In the genomic region with DNA sequence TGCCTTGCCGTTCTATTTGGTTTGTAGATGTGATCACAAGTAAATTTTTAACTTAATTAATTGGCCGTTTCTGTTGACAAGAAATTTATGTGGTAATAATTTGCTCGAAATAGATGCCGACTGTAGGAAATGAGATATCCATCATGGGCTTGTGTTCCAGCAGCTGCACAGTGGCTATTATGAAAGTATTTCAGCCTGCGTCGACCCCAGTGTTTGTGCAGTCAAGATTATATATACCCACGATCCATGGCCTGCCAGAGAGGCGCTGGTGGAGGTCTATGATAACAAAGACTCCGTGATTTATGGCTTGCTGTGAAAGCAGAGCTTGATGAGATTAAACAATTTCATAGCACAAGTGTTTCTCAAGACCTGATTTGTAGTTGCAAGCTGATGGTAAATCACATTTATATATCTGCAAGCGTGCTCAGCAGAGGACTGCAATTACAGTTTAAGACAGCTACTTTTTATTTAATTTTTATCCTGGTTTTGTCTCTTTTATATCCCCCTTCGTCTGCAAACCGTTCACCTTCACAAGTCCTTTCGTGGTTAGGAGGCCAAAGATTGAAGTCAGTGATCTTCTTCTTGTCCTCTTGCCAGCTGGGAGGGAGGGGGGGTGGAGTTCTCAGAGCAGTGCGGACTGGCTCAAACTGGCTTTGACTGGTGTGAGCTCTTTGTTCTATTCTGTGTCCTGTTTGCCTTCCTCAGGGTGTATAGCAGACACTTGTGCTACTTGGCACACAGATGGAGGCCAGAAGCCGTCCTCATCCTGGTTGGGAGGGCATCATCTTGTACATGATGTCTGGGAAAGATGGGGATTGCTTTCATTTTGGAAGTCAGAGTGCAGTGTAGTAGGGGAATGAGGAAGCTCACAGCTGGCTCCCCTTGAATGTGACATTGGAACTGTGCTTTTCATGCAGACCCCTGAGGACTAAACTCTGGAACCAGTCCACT, we compare ENCODE assay signal across 8 mouse cellular contexts.
DNase-seq lines count a peak whose midpoint lies in the region; ATAC-seq lines count a peak whose summit lies in the region.

No protein-coding gene starts in this region.

- no peak overlapping the region for H3K4me3 ChIP-seq in hindbrain, embryonic 11.5 days (ENCODE audit: low read depth, low read length)
- H3K4me3 ChIP-seq in limb, embryonic 12.5 days (replicated peaks): no peak overlapping the region

- WGBS in hindbrain, embryonic 11.5 days: 49% methylated on average over 15 of the region's 15 CpGs
- WGBS in limb, embryonic 12.5 days: 24% methylated on average over 15 of the region's 15 CpGs

- no peak overlapping the region for H3K9ac ChIP-seq in hindbrain, embryonic 11.5 days (ENCODE audit: low read depth, low read length)
- H3K9ac ChIP-seq in limb, embryonic 12.5 days (replicated peaks): 0 out of 2 replicates have a peak overlapping the region, but pooled peaks have one; percentile 14

- peak; percentile 80 for ATAC-seq in hindbrain, embryonic 11.5 days (ENCODE audit: low FRiP score)
- no peak for ATAC-seq in limb, embryonic 12.5 days (ENCODE audit: insufficient number of reproducible peaks, insufficient read depth, low FRiP score, low TSS enrichment, low read depth)

- no peaks in the 10 kb centered on the region for H3K9me3 ChIP-seq in hindbrain, embryonic 11.5 days (ENCODE audit: control insufficient read depth, low read length)
- H3K9me3 ChIP-seq in limb, embryonic 12.5 days: no peaks in the 10 kb centered on the region

- no peaks in the 10 kb centered on the region for H3K36me3 ChIP-seq in hindbrain, embryonic 11.5 days (ENCODE audit: control insufficient read depth, insufficient read depth, low read length)
- H3K36me3 ChIP-seq in limb, embryonic 12.5 days: no peaks in the 10 kb centered on the region

- no peak overlapping the region for H3K4me2 ChIP-seq in hindbrain, embryonic 11.5 days (replicated peaks; ENCODE audit: low read depth, low read length)
- H3K4me2 ChIP-seq in limb, embryonic 12.5 days: peak overlapping the region; percentile 10; the same call in 1 of the 2 replicates

- H3K4me1 ChIP-seq in hindbrain, embryonic 11.5 days (replicated peaks; ENCODE audit: control insufficient read depth, insufficient read depth, low read length): no peaks in the 10 kb centered on the region; the same call in 1 of the 2 replicates
- H3K4me1 ChIP-seq in limb, embryonic 12.5 days (replicated peaks): peaks cover 24% of the 10 kb centered on the region

- H3K27ac ChIP-seq in hindbrain, embryonic 11.5 days (ENCODE audit: low read depth, low read length): peak overlapping the region; percentile 70
- H3K27ac ChIP-seq in limb, embryonic 12.5 days: peak overlapping the region; percentile 50; the same call in 1 of the 2 replicates

- DNase-seq in ovary, adult 18-20 months (ENCODE audit: low spot score): peak; percentile 22
- DNase-seq in ovary, postnatal 14 days (ENCODE audit: low spot score): no peak
- peak; percentile 82 for DNase-seq in hindbrain, embryonic 11.5 days (ENCODE audit: low spot score)
- peak; percentile 48 for DNase-seq in retina, postnatal 1 day
- DNase-seq in spleen, adult 18-20 months: no peak
- no peak for DNase-seq in adrenal gland, postnatal 4 days (ENCODE audit: low spot score in 2 of 2)
- DNase-seq in spleen, postnatal 14 days (ENCODE audit: low spot score in 2 of 2): no peak

- no peaks in the 10 kb centered on the region for H3K27me3 ChIP-seq in hindbrain, embryonic 11.5 days (ENCODE audit: control insufficient read depth, insufficient read depth, low read length)
- H3K27me3 ChIP-seq in limb, embryonic 12.5 days: peaks cover 10% of the 10 kb centered on the region

Comparison
In these comparisons a context has a peak if more than half of its experiments do, and no peak if none do; other contexts are left out.
1. DNase-seq: peak in ovary, adult 18-20 months (single experiment), hindbrain, embryonic 11.5 days (single experiment) and retina, postnatal 1 day (single experiment); none in ovary, postnatal 14 days (single experiment), spleen, adult 18-20 months (0 of 2), adrenal gland, postnatal 4 days (0 of 2) and spleen, postnatal 14 days (0 of 2).